Mouse (Mus musculus): ENCODE results near the gene Keg1. TPM values are rescaled to one million over a fixed set of nuclear protein-coding genes. Genes with fewer than 3 reads are reported as not detected.
"Not testable (repeated sequence)": the region's sequence is repeated elsewhere in the genome, so short reads cannot be mapped to it uniquely, and the experiment has no call there.

Keg1 gene
- polyA plus RNA-seq, 1 experiment, result not detected

DNA sequence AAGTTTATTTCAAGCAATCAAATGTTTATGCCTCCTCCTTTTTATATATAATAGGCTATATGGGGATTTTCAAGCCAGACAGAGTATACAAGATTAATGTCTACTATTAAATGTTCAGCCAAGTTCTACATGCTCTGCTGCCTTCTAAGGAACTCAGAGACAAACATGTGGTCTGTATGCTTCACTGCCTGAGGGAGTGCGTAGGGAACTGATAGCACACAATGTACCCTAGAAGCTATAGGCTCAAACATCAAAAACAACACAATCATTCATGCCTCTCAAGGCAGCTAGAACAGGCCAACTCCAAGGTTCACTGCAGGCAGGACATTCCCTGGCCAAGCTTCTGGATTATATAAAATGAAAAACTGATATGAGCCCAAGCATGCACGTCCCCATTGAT lies 12.9 kb downstream of the Keg1 start:
- Histone ChIP-seq H3K4me3 (ENCODE audit: insufficient read depth, low read depth, low read length) (no peak overlapping the region), H3K27ac (ENCODE audit: insufficient read depth, low read depth, low read length) (no peak overlapping the region), H3K4me1 (ENCODE audit: control insufficient read depth, insufficient read depth, low read length) (no peaks in the 10 kb centered on the region)
- TF ChIP-seq CTCF (IDR thresholded peaks at IDR 0.05; ENCODE audit: insufficient read depth, low read depth, low read length) (no peak), POLR2A (IDR thresholded peaks at IDR 0.05; ENCODE audit: insufficient read depth, low read depth, low read length) (no peak)
- WGBS, result 77% methylated on average over 2 of the region's 2 CpGs

DNA sequence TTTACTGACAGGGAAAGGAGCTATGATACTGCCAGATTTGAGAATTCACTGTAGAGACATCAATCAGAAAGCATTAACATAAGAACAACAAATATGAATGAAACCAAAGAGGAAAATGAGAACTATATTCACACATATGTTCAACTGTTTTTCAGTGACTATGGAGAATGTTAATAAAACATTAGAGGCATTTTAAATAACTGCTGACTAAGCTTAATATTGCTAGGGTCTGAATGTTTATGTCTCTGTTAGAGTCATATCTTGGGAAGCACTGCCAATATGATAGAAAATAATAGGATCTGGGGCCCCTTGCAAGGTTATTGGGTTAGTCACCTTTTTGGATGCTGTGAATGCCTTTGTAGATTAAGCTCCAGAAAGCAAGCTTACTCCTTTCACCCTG lies 13.4 kb downstream of the Keg1 start:
- Histone ChIP-seq H3K4me1 (ENCODE audit: control insufficient read depth, insufficient read depth, low read length) (no peaks in the 10 kb centered on the region), H3K4me3 (ENCODE audit: insufficient read depth, low read depth, low read length) (no peak overlapping the region), H3K27ac (ENCODE audit: insufficient read depth, low read depth, low read length) (no peak overlapping the region)
- no peak for TF ChIP-seq CTCF (IDR thresholded peaks at IDR 0.05; ENCODE audit: insufficient read depth, low read depth, low read length)
- no peak for TF ChIP-seq POLR2A (IDR thresholded peaks at IDR 0.05; ENCODE audit: insufficient read depth, low read depth, low read length)

DNA sequence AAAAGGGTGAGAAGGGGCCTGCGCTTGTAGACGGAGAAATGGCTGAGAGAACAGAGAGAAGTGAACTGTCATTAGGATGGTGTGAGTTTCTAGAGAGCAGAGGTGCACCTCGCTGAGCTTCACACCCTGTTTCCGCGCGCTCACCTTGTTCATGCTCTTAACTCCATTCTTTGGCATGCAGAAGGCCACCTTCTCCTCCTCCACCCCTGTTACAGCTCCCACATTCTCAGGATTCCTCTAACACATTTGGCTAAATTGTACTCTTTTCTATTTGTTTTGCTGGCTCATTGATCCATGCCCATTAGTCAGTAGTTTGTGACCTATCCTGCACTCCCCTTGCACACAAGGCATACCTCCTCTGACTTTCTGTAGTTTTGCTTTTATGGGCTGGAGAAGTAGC lies 23.6 kb downstream of the Keg1 start:
- WGBS, result 84% methylated on average over 6 of the region's 6 CpGs
- TF ChIP-seq POLR2A (IDR thresholded peaks at IDR 0.05; ENCODE audit: insufficient read depth, low read depth, low read length) (no peak), CTCF (IDR thresholded peaks at IDR 0.05; ENCODE audit: insufficient read depth, low read depth, low read length) (no peak)
- no peak overlapping the region for H3K27ac ChIP-seq (ENCODE audit: insufficient read depth, low read depth, low read length)

DNA sequence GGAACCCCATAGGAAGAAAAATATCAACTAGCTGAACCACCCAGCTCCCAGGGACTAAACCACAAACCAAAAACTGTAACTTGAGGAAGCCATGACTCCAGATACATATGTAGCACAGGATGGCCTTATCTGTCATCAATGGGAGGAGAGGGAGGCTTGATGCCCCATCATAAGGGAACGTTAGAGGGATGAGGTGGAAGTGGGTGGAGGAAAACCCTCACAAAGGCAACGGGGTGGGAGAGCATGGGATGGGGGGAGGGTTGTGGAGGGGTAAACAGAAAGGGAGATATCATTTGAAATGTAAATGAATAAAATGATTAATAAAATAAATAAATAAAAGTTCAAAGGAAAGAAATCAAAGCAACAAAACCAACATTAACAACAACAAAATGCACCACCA lies 24.9 kb downstream of the Keg1 start:
- Histone ChIP-seq H3K4me1 (ENCODE audit: control insufficient read depth, insufficient read depth, low read length) (no peaks in the 10 kb centered on the region), H3K4me3 (ENCODE audit: insufficient read depth, low read depth, low read length) (no peak overlapping the region), H3K27ac (ENCODE audit: insufficient read depth, low read depth, low read length) (no peak overlapping the region)
- no peak for TF ChIP-seq CTCF (IDR thresholded peaks at IDR 0.05; ENCODE audit: insufficient read depth, low read depth, low read length)
- no peak for TF ChIP-seq POLR2A (IDR thresholded peaks at IDR 0.05; ENCODE audit: insufficient read depth, low read depth, low read length)
- whole genome bisulfite sequencing, result 56% methylated on average over 2 of the region's 2 CpGs

More for the DNA sequence above, 23.6 kb downstream of the Keg1 start:
- Histone ChIP-seq H3K4me1 (ENCODE audit: control insufficient read depth, insufficient read depth, low read length) (no peaks in the 10 kb centered on the region), H3K4me3 (ENCODE audit: insufficient read depth, low read depth, low read length) (no peak overlapping the region)

DNA sequence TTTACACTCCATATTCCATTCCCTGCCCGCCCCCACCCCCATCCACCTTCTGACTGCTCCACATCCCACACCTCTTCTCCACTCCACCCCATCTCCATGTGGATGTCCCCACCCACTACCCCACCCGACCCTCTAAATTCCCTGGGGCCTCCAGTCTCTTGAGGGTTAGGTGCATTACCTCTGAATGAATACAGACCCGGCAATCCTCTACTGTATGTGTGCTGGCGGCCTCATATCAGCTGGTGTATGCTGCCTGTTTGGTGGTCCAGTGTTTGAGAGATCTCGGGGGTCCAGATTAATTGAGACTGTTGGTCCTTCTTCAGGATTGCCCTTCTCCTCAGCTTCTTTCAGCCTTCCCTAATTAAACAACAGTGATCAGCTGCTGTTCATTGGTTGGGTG lies 25.3 kb downstream of the Keg1 start:
- 89% methylated on average over 5 of the region's 5 CpGs for WGBS
- H3K27ac ChIP-seq (ENCODE audit: insufficient read depth, low read depth, low read length); H3K4me1 ChIP-seq (ENCODE audit: control insufficient read depth, insufficient read depth, low read length); H3K4me3 ChIP-seq (ENCODE audit: insufficient read depth, low read depth, low read length): not testable (repeated sequence)

DNA sequence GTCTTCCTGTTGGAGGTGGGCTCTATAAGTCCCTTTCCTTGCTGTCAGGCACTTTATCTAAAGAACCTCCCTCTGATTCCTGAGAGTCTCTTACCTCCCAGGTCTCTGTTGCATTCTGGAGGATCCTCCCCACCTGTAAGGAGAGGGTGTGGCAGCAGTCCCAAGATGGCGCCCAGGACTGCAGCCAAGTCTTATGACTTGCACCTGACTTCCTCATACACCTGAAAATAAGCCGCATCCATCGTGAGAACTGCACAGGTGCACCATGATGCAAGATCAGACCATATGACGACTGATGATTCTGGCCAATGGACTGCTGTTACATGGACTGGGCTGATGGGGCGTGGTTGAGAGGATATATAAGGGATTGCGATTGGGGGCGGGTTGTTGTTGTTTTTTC lies 26.0 kb downstream of the Keg1 start:
- H3K4me1 ChIP-seq (ENCODE audit: control insufficient read depth, insufficient read depth, low read length); H3K4me3 ChIP-seq (ENCODE audit: insufficient read depth, low read depth, low read length); H3K27ac ChIP-seq (ENCODE audit: insufficient read depth, low read depth, low read length): not testable (repeated sequence)
- 97% methylated on average over 7 of the region's 7 CpGs for WGBS

DNA sequence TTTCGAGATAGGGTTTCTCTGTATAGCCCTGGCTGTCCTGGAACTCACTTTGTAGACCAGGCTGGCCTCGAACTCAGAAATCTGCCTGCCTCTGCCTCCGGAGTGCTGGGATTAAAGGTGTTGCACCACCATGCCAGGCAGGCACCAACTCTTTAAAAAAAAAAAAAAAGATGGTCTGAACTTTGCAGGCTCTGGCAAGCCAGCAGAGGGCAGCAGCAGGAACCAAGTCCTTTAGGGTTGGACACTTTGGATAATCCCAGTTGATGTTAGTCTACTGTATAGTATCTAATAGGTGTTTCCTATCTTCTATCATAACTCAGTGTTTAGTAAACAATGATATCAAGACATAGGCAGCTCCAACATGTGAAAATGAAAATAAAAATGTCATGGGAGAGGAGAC lies 26.7 kb downstream of the Keg1 start:
- Histone ChIP-seq H3K4me1 (ENCODE audit: control insufficient read depth, insufficient read depth, low read length) (no peaks in the 10 kb centered on the region), H3K27ac (ENCODE audit: insufficient read depth, low read depth, low read length) (no peak overlapping the region), H3K4me3 (ENCODE audit: insufficient read depth, low read depth, low read length) (no peak overlapping the region)
- WGBS, result 82% methylated on average over 2 of the region's 3 CpGs
- no peak for TF ChIP-seq CTCF (IDR thresholded peaks at IDR 0.05; ENCODE audit: insufficient read depth, low read depth, low read length)
- TF ChIP-seq POLR2A (IDR thresholded peaks at IDR 0.05; ENCODE audit: insufficient read depth, low read depth, low read length), result no peak

DNA sequence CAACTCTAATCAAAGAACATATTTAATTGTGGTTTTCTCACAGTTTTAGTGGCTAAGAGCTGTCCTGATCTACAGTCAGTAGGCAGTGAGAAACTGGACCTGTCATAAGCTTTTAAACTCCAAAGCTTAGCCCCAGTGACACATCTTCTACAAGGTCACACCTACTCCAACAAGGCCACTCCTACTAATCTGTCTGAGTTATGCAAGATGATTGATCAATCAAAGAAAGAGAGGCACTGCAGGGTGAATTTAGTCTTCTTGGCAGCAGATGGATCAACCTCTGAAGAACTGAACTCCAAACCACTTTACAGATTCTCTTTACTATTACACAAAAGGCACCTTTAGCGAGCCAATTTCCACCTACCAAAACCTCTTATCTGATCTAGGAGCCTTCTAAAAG lies 30.3 kb downstream of the Keg1 start:
- no peaks in the 10 kb centered on the region for H3K4me1 ChIP-seq (ENCODE audit: control insufficient read depth, insufficient read depth, low read length)
- 86% methylated on average over 1 of the region's 1 CpGs for WGBS
- no peak overlapping the region for H3K4me3 ChIP-seq (ENCODE audit: insufficient read depth, low read depth, low read length)
- TF ChIP-seq POLR2A (IDR thresholded peaks at IDR 0.05; ENCODE audit: insufficient read depth, low read depth, low read length) (no peak), CTCF (IDR thresholded peaks at IDR 0.05; ENCODE audit: insufficient read depth, low read depth, low read length) (no peak)
- H3K27ac ChIP-seq (ENCODE audit: insufficient read depth, low read depth, low read length), result no peak overlapping the region

DNA sequence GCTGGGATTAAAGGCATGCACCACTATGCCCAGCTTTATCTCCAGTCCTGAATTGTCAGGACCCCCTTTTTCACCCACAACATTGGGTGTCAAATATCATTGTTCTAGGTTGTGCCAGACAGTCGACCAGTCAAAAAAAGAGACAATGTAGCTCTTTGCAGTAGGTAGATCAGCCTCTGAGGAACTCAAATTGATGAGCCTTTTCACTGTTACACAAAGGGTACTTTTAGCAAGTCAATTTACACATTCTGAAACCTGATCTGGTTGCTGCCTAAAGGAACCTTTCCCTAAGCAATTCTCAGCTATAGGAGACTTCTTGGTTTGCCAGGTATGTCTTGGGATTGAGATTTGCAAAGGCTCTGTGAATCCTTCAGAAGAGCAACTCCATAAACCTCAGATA lies 35.5 kb downstream of the Keg1 start:
- H3K4me3 ChIP-seq (ENCODE audit: insufficient read depth, low read depth, low read length), result no peak overlapping the region
- no peak overlapping the region for H3K27ac ChIP-seq (ENCODE audit: insufficient read depth, low read depth, low read length)
- no peak for TF ChIP-seq POLR2A (IDR thresholded peaks at IDR 0.05; ENCODE audit: insufficient read depth, low read depth, low read length)
- TF ChIP-seq CTCF (IDR thresholded peaks at IDR 0.05; ENCODE audit: insufficient read depth, low read depth, low read length), result no peak
- WGBS, result 56% methylated on average over 1 of the region's 1 CpGs
- H3K4me1 ChIP-seq (ENCODE audit: control insufficient read depth, insufficient read depth, low read length), result no peaks in the 10 kb centered on the region

DNA sequence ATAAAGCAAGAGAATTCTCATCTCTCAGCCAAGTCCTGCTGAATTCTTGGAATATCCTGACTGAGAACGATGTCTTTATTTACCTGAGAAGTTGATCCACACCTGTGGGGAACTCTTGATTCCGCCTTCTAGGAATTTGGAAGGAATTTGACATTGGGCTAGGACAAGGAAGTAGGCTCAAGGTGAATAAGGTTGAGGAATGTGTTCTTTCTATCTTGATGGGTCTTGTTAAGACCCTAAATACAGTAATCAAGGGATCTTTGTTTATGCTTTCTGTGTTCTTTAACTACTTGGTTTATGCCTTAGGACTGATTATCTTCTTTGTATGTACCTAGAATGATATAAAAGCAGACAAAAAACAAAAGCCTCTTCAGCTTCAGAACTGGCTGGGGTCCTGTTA lies 36.4 kb downstream of the Keg1 start:
- Histone ChIP-seq H3K27ac (ENCODE audit: insufficient read depth, low read depth, low read length) (no peak overlapping the region), H3K4me1 (ENCODE audit: control insufficient read depth, insufficient read depth, low read length) (no peaks in the 10 kb centered on the region), H3K4me3 (ENCODE audit: insufficient read depth, low read depth, low read length) (no peak overlapping the region)
- TF ChIP-seq POLR2A (IDR thresholded peaks at IDR 0.05; ENCODE audit: insufficient read depth, low read depth, low read length) (no peak), CTCF (IDR thresholded peaks at IDR 0.05; ENCODE audit: insufficient read depth, low read depth, low read length) (no peak)
- WGBS, result 92% methylated on average over 2 of the region's 2 CpGs
